Mouse (Mus musculus) v-Abl transformed pro-B cells (cell line): ENCODE data around the gene Nrip3.

Source experiments
- in situ Hi-C, 2 experiments: fragments of 400-800 bp; cut with MboI; formaldehyde crosslinking; loops; one replicate each; pipeline ENCODE4 v1.15.1; 2025; ENCODE audit not compliant: unreplicated experiment in 2 of 2

The Nrip3 gene

GRCm38 (mm10) chr7:109768699-109769383 lies 13.0 kb downstream of the Nrip3 start:
- in situ Hi-C loops = no loop called here

- in situ Hi-C loops = no loop called here
These were observed 14.1 kb downstream of the Nrip3 start for GRCm38 (mm10) chr7:109767575-109768350.

- in situ Hi-C loops = no loop called here
These were observed 17.8 kb downstream of the Nrip3 start for GRCm38 (mm10) chr7:109764009-109764408.

GRCm38 (mm10) chr7:109756291-109756690 lies 25.5 kb downstream of the Nrip3 start:
- in situ Hi-C loops = no loop called here

DNA sequence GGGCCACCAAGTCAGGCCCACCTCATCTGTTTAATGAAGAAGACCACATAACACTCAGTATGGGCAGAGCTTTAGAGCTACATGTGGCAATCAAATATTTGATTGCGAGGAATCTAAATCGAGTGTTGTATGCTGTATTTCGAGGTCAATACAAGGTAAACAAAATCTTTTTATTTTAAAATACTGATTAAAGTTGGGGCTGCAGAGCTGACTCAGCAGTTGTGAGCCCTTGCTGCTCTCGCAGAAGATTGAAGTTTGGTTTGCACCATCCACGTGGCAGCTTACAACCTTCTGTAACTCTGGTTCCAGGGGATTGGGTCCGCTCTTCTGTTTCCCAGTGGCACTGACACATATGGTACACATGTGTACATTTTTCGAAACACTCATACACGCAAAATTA lies 27.8 kb downstream of the Nrip3 start:
- in situ Hi-C loops = no loop called here

GRCm38 (mm10) chr7:109752008-109752925 lies 29.6 kb downstream of the Nrip3 start, which contains the start of gene Tmem9b:
TSS of gene Tmem9b (minus strand) at chr7:109752875.
- in situ Hi-C loops = no loop called here

DNA sequence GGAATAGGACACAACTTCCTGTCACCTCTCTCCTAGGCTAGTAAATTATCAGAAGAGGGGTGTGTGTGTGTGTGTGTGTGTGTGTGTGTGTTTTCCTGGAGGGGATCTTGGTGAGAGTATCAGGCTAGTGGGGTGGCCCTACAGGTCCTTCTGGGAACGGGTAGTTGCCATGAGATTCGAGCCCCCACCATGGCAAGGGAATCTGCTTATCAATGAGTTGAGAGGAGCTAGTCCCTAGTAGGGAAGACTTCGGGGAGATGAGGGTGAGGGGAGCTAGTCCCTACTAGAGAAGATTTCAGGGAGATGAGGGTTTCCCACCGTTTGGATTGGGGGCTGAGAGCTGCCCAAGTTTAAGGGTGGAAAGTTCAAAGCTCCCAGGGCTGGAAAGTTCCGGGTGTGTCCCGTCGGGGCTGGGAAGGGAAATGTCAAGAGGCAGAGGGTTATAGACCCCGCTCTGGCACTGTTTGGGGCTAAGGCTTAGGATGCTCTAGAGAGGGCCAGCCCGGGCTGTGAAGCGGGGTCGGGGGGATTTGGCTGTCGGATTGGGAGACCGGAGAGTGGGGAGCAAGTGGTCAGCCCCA lies 30.3 kb downstream of the Nrip3 start:
- in situ Hi-C loops = no loop called here

DNA sequence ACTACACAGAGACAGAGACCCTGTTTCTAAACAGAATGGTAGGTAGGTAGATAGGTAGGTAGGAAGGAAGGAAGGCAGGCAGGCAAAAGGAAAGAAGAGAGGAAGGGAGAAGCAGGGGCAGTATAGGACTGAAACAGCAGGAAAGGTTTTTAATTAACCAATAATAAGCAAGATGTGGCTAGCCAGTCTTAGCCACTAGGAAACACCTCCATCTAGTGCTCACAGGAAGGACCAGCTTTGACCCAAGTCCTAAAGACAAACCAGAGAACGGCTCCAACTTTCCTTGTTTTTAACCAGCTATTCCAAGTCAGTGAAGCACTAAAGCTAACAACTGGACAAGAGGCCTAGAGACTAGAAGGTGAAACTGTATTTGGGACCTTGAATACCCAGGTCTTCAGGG lies 34.1 kb downstream of the Nrip3 start:
- in situ Hi-C loops = loop anchor here in 1 of 2 experiments (25.0 kb wide), 1 partner anchor 810 kb away; the partner anchor contains the start of genes Eif3f and Nlrp10

GRCm38 (mm10) chr7:109741703-109742102 lies 40.1 kb downstream of the Nrip3 start:
- in situ Hi-C loops = loop anchor here in 1 of 2 experiments (25.0 kb wide), 1 partner anchor 804 kb away; the partner anchor contains the start of genes Eif3f and Nlrp10

DNA sequence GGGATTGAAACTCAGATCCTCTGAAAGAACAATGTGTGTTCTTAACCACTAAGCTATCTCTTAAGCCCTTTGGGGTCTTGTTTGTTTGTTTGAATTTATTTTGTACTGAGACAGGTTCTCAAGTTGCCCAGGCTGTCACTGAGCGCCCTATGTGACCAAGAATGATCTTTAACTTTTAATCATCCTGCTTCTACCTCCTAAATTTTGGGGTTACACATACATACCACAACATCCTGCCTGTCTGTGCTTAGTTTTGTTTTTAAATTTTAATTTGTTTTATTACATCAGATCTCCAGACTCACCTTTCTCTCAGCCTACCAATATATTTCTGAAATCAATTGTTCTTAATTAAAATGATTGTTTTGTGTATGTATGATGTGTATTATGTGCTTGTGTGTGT lies 40.8 kb downstream of the Nrip3 start:
- in situ Hi-C loops = loop anchor here in 1 of 2 experiments (25.0 kb wide), 1 partner anchor 804 kb away; the partner anchor contains the start of genes Eif3f and Nlrp10

GRCm38 (mm10) chr7:109739822-109740370 lies 41.9 kb downstream of the Nrip3 start:
- in situ Hi-C loops = loop anchor here in 1 of 2 experiments (25.0 kb wide), 1 partner anchor 803 kb away; the partner anchor contains the start of genes Eif3f and Nlrp10

DNA sequence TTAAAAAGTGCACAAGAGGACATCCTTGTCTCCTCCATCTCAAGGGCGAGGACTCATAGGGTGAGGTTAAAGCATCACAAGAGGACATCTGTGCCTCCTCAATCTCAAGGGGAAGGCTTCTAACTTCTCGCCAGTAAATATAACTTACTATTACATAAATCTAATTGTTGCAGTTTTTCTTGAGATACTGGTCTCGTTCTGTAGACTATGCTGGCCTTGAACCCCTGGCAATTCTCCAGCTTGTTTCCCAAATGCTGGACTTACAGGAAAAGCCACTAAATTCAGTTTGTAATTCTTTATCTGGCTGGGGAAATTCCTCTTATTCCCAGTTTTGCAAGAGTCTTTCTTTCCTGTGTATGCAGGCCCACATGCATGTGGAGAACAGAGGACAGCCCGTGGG lies 47.0 kb downstream of the Nrip3 start:
- in situ Hi-C loops = loop anchor here in 1 of 2 experiments (25.0 kb wide), 1 partner anchor 798 kb away; the partner anchor contains the start of genes Eif3f and Nlrp10

- in situ Hi-C loops = loop anchor here in 1 of 2 experiments (25.0 kb wide), 1 partner anchor 794 kb away; the partner anchor contains the start of genes Eif3f and Nlrp10
These were observed 50.2 kb downstream of the Nrip3 start, which contains the start of gene Ascl3 for GRCm38 (mm10) chr7:109731626-109732025. TSS of gene Ascl3 (minus strand) at chr7:109731726.

GRCm38 (mm10) chr7:109723697-109724096 lies 58.1 kb downstream of the Nrip3 start, which contains the start of gene BC051019:
TSS of gene BC051019 (minus strand) at chr7:109723850.
- in situ Hi-C loops = loop anchor here (25.0 kb wide), 3 partner anchors 539 to 1064 kb away; no protein-coding TSS in a partner anchor

GRCm38 (mm10) chr7:109723114-109723513 lies 58.7 kb downstream of the Nrip3 start:
- in situ Hi-C loops = loop anchor here (25.0 kb wide), 3 partner anchors 539 to 1064 kb away; no protein-coding TSS in a partner anchor

GRCm38 (mm10) chr7:109722618-109723017 lies 59.2 kb downstream of the Nrip3 start:
- in situ Hi-C loops = loop anchor here (25.0 kb wide), 3 partner anchors 540 to 1065 kb away; no protein-coding TSS in a partner anchor

DNA sequence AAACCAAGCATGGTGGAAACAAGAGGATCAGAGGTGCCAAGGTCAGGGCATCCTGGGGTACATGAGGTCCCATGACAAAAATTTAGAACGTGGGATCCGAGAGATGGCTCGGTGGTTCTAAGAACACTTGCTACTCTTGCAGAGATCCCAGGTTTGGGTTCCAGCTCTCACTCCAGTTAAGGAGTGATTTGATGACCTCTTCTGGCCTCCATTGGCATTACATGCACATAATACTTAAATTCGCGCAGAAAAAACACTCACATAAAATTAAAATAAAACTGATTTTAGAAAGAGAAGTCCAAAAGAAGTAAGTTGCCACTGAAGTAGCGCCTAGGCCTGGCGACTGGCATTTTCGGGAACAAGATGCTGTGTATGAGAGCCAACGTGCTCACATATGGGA lies 62.5 kb downstream of the Nrip3 start:
- in situ Hi-C loops = loop anchor here (25.0 kb wide), 3 partner anchors 543 to 1068 kb away; no protein-coding TSS in a partner anchor

DNA sequence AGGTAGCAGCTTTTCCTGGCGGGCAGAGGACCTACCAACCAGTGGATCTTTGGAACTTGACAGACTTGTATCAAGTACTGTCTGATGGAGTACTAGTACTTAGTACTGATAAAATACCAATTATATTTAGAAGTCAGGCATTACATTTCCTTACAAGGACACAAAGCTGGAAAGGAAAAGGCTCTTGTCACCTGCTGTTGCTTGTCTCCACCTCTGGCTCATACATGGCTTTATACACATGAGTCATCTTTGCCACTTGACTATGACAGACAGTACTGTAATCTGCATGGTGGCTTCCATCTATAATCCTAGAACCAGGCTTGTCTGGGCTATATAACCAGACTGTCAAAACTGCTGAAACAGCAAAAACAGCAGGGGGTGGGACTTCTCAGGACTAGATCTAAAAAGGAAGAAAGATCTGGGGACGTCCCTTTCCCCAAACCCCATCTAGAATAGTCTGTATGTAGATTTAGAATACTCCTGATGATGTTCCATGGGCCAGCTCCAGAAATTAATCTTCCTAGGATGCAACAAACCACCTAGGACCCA lies 68.3 kb downstream of the Nrip3 start:
- in situ Hi-C loops = loop anchor here (5.0 to 25.0 kb wide), 4 partner anchors 174 to 1074 kb away; no protein-coding TSS in a partner anchor
